In genomic region chr1:92636676-92637075, GRCm38 (mm10) we compare ENCODE assay signal across 26 mouse cellular contexts. TPM values are rescaled to one million over a fixed set of nuclear protein-coding genes. Genes with fewer than 3 reads are reported as not detected.
"Had no signal": no experiment of that assay in that cellular context is flagged by ENCODE, and none has a peak within 500 bp of the region (broad histone marks: within the 10 kb centered on the region; RNA-seq: fewer than 3 reads in every experiment).

No protein-coding gene starts in this region.

- H3K4me2 ChIP-seq: lung, embryonic 15.5 days; midbrain, embryonic 11.5 days; midbrain, embryonic 13.5 days; midbrain, embryonic 15.5 days; neural tube, embryonic 13.5 days; neural tube, embryonic 15.5 days had no signal

- ATAC-seq: lung, postnatal 0 days; midbrain, embryonic 13.5 days; midbrain, embryonic 15.5 days had no signal

- H3K27ac ChIP-seq: liver, embryonic 14.5 days; lung, embryonic 15.5 days; macrophage; midbrain, embryonic 13.5 days; midbrain, embryonic 15.5 days; neural tube, embryonic 13.5 days; neural tube, embryonic 15.5 days had no signal

- H3K4me3 ChIP-seq: lung, embryonic 15.5 days; midbrain, embryonic 13.5 days; midbrain, embryonic 15.5 days; neural tube, embryonic 13.5 days; neural tube, embryonic 15.5 days had no signal

- H3K9ac ChIP-seq: liver, embryonic 14.5 days; lung, embryonic 15.5 days; midbrain, embryonic 13.5 days; midbrain, embryonic 15.5 days; neural tube, embryonic 13.5 days; neural tube, embryonic 15.5 days had no signal

- H3K9me3 ChIP-seq: lung, embryonic 15.5 days; midbrain, embryonic 13.5 days; midbrain, embryonic 15.5 days; neural tube, embryonic 13.5 days; neural tube, embryonic 15.5 days had no signal

- DNase-seq: lung, adult 2 months; lung, postnatal 14 days; lung, postnatal 36 days; retina, postnatal 1 day; right cerebral cortex, adult 18-20 months; right cerebral cortex, postnatal 25 days; right cerebral cortex, postnatal 4 days; spleen, adult 18-20 months; thymus, postnatal 14 days; thymus, postnatal 36 days had no signal

- H3K27me3 ChIP-seq: lung, embryonic 15.5 days; midbrain, embryonic 13.5 days; midbrain, embryonic 15.5 days; neural tube, embryonic 13.5 days; neural tube, embryonic 15.5 days had no signal

RNA-seq across cellular contexts. Expression of gene Otos, which starts 12.0 kb away (rescaled TPM):
- polyA plus RNA-seq: lung, adult 2 months; macrophage; neural tube, embryonic 13.5 days; stomach, embryonic 14.5 days had no signal

RNA-seq across cellular contexts. Expression of gene Olfr12, which starts 19.1 kb away (rescaled TPM):
- polyA plus RNA-seq: liver, embryonic 14.5 days; liver, embryonic 16.5 days; lung, adult 2 months; lung, embryonic 15.5 days; lung, postnatal 0 days; macrophage; midbrain, embryonic 15.5 days; midbrain, postnatal 0 days; neural tube, embryonic 11.5 days; neural tube, embryonic 13.5 days; neural tube, embryonic 15.5 days; small intestine, adult 2 months; stomach, embryonic 14.5 days; stomach, embryonic 16.5 days; thymus, postnatal 0 days had no signal

RNA-seq across cellular contexts. Expression of gene Olfr1410, which starts 31.1 kb away (rescaled TPM):
- polyA plus RNA-seq: liver, embryonic 14.5 days; liver, embryonic 16.5 days; lung, adult 2 months; lung, embryonic 15.5 days; lung, postnatal 0 days; macrophage; midbrain, embryonic 11.5 days; midbrain, embryonic 13.5 days; midbrain, embryonic 15.5 days; midbrain, postnatal 0 days; neural tube, embryonic 11.5 days; neural tube, embryonic 13.5 days; neural tube, embryonic 15.5 days; small intestine, adult 2 months; stomach, embryonic 14.5 days; stomach, embryonic 16.5 days; thymus, postnatal 0 days had no signal

RNA-seq across cellular contexts. Expression of gene Olfr1411, which starts 42.5 kb away (rescaled TPM):
- polyA plus RNA-seq: liver, embryonic 14.5 days; liver, embryonic 16.5 days; lung, adult 2 months; lung, embryonic 15.5 days; lung, postnatal 0 days; macrophage; midbrain, embryonic 11.5 days; midbrain, embryonic 13.5 days; midbrain, embryonic 15.5 days; midbrain, postnatal 0 days; neural tube, embryonic 11.5 days; neural tube, embryonic 13.5 days; neural tube, embryonic 15.5 days; small intestine, adult 2 months; stomach, embryonic 14.5 days; stomach, embryonic 16.5 days; thymus, postnatal 0 days had no signal
